Mouse (Mus musculus): ENCODE measurements at regions not wholly inside any gene's neighbourhood (a gene's known extent, or its start where the extent isn't known, plus 50 kb on each side); places are given as distances from the start of the nearest gene placed in this dataset.

- DNase-seq (ENCODE audit: extremely low read depth, insufficient read length, low spot score) = no peak
Measured at GRCm38 (mm10) chr1:75826202-75826601, 280.1 kb downstream of the Slc4a3 start.

- DNase-seq (ENCODE audit: extremely low read depth, insufficient read length, low spot score) = no peak
Measured at GRCm38 (mm10) chr1:75833071-75833830, 287.2 kb downstream of the Slc4a3 start.

GRCm38 (mm10) chr1:75834361-75834760 is 288.3 kb downstream of the Slc4a3 start:
- no peak for DNase-seq (ENCODE audit: extremely low read depth, insufficient read length, low spot score)

- no peak for DNase-seq (ENCODE audit: extremely low read depth, insufficient read length, low spot score)
Measured at GRCm38 (mm10) chr1:75839551-75840223, 293.6 kb downstream of the Slc4a3 start.

GRCm38 (mm10) chr1:75842396-75842795 is 296.3 kb downstream of the Slc4a3 start:
- DNase-seq (ENCODE audit: extremely low read depth, insufficient read length, low spot score) = no peak

- peak; percentile 1 for DNase-seq (ENCODE audit: extremely low read depth, insufficient read length, low spot score)
Measured at GRCm38 (mm10) chr1:75843326-75843725, 297.3 kb downstream of the Slc4a3 start.

- no peak for DNase-seq (ENCODE audit: extremely low read depth, insufficient read length, low spot score)
Measured at GRCm38 (mm10) chr1:75844123-75844522, 298.1 kb downstream of the Slc4a3 start.

GRCm38 (mm10) chr1:75844529-75844928 is 298.5 kb downstream of the Slc4a3 start:
- DNase-seq (ENCODE audit: extremely low read depth, insufficient read length, low spot score) = no peak

GRCm38 (mm10) chr1:75844981-75845380 is 298.9 kb downstream of the Slc4a3 start:
- no peak for DNase-seq (ENCODE audit: extremely low read depth, insufficient read length, low spot score)

GRCm38 (mm10) chr1:75845771-75846535 is 299.9 kb downstream of the Slc4a3 start:
- no peak for DNase-seq (ENCODE audit: extremely low read depth, insufficient read length, low spot score)

GRCm38 (mm10) chr1:75847681-75848080 is 301.6 kb downstream of the Slc4a3 start:
- no peak for DNase-seq (ENCODE audit: extremely low read depth, insufficient read length, low spot score)

GRCm38 (mm10) chr1:75848436-75848835 is 302.4 kb downstream of the Slc4a3 start:
- no peak for DNase-seq (ENCODE audit: extremely low read depth, insufficient read length, low spot score)

- DNase-seq (ENCODE audit: extremely low read depth, insufficient read length, low spot score) = no peak
Measured at GRCm38 (mm10) chr1:75850131-75850530, 304.1 kb downstream of the Slc4a3 start.

- DNase-seq (ENCODE audit: extremely low read depth, insufficient read length, low spot score) = no peak
Measured at GRCm38 (mm10) chr1:75858551-75859255, 312.6 kb downstream of the Slc4a3 start.

- DNase-seq (ENCODE audit: extremely low read depth, insufficient read length, low spot score) = no peak
Measured at GRCm38 (mm10) chr1:75862757-75863156, 316.7 kb downstream of the Slc4a3 start.

- no peak for DNase-seq (ENCODE audit: extremely low read depth, insufficient read length, low spot score)
Measured at GRCm38 (mm10) chr1:75866556-75866955, 320.5 kb downstream of the Slc4a3 start.

- no peak for DNase-seq (ENCODE audit: extremely low read depth, insufficient read length, low spot score)
Measured at GRCm38 (mm10) chr1:75869414-75869813, 323.3 kb downstream of the Slc4a3 start.

GRCm38 (mm10) chr1:75869846-75870245 is 323.8 kb downstream of the Slc4a3 start:
- DNase-seq (ENCODE audit: extremely low read depth, insufficient read length, low spot score) = no peak

- DNase-seq (ENCODE audit: extremely low read depth, insufficient read length, low spot score) = no peak
Measured at GRCm38 (mm10) chr1:75873911-75874310, 327.8 kb downstream of the Slc4a3 start.

- DNase-seq (ENCODE audit: extremely low read depth, insufficient read length, low spot score) = no peak
Measured at GRCm38 (mm10) chr1:75877209-75877608, 331.1 kb downstream of the Slc4a3 start.

GRCm38 (mm10) chr1:75885632-75886031 is 339.6 kb downstream of the Slc4a3 start:
- DNase-seq (ENCODE audit: extremely low read depth, insufficient read length, low spot score) = no peak

Data from 3134 (cell line).